Mouse (Mus musculus): ENCODE data around the gene Hs1bp3.
A peak's percentile ranks its signal among the peaks of the same experiment; 100 is the strongest.

Hs1bp3 gene

DNA sequence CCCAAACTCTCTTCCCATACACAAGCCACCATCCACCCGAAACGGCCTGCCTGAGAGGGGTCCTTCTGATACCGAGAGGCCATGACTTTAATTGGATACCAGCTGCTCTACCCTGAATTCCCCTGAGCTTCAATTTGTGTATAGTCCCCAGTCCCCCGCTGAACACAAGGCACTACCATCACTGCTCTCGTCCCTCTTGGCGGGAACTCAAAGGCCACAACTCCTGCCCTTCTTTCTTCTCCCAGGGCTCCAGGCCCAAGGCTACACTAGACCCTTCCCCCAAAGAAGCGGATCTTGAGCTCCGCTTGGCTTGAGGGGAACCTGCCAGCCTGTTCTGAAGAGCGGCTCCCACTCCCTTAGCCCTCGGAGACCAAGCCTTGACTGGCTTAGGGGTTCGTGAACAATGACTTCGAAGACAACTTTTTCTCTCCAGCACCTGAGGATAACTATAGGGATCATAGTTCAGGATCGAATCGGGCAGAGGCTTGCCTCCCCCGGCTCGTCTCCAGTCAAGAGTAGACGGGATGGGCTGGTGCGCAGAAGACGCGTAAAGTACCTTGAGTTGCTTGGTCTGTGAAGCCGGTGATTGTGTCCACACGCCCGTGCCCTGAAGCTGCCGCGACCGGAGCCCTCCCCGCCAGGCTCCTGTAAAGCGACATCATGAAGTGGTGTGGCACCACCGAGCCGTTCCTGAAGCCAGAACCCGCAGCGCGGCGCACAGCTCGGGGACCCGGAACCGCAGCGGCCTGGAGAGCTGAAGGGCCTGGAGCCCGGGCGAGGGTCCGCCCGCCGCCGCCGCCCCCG is 12.0 kb upstream of the Hs1bp3 start:
- no peak for ATAC-seq (ENCODE audit: insufficient number of reproducible peaks, low FRiP score, low TSS enrichment)

DNA sequence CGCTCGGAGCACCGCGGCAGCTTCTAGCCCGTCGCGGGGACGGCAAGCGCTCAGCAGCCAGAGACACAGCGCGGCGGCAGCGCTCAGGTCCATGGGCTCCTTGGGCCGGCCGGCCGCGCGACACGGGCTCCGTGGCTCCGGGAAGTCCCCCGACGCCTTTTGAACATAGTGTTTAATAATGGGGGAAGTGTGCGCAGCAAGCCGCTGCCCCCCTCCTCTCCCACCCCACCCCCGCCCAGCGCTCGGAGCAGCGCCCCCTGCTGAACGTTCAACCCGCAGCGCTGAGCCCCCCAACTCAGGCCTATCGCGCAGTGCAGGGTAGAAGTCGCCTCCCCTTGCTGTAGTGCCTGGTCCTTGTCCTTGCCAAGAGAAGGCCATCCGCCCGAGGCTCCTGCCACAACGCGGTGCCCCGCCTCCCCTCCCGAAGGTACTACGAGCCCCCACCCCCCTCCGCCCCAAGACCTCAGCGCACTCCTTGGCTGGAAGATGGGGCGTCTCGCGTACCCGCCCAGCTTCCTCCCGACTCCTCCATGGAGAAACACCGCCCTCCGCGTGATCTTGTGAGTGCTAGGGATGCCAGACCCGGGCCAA is 11.3 kb upstream of the Hs1bp3 start, which contains the start of gene Gdf7:
Gene Gdf7 (minus strand): TSS at position 114 of the 591 bp plus-strand sequence.
- no peak for ATAC-seq (ENCODE audit: insufficient number of reproducible peaks, low FRiP score, low TSS enrichment)

DNA sequence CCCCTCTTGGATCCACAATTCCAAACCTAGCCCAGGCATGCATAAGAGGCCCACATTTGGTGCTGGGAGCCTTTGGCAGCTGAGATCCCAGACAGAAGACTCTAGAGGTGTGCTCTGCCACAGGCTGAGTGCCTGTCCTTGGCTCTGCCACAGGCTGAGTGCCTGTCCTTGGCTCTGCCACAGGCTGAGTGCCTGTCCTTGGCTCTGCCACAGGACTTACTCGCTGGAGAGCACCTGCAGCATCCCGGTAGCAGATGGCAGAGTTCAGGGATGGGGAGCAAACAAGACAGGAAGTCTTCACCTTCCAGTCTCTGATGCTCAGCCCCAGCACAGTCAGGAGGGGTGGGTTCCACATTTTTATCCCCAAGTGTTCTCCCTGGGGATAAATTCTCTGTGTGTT is 8.0 kb upstream of the Hs1bp3 start:
- peak; percentile 57 for ATAC-seq (ENCODE audit: insufficient number of reproducible peaks, low FRiP score, low TSS enrichment)

DNA sequence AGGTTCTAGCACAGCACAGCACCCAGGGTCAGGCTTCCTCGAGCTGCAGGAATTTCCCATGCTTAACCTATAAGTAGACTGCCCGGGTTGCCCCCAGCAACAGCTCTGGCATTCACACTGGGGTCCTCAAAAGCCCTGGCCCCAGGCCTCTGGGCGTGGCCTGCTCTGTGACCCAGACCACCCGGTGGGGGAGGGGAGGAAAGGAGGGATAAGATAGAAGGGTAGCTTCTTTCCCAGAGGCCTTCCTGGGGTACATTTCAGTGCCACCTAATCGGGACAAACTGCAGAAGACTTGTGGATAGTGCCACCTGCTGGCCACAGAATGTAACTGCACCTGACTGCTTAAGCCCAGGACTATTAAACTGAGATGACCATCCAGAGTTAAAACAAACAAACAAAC is 6.8 kb upstream of the Hs1bp3 start:
- ATAC-seq (ENCODE audit: insufficient number of reproducible peaks, low FRiP score, low TSS enrichment): peak; percentile 36

DNA sequence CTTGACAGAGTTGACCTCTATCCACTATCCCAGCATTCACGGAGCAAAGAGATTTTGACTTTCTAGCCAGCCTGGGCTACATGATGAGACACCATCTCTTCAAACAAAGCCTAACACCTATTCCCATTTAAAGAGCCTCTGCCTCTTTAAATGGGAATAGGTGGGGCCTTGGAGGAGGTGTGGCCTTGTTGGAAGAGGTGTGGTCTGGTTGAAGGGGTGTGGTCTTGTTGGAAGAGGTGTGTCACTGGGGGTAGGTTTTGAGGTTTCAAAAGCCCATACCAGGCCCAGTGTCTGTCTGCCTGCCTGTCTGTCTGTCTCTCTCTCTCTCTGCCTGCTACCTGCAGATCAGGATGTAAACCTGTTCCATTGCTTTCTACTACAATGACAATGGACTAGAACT is 6.3 kb upstream of the Hs1bp3 start:
- no peak for ATAC-seq (ENCODE audit: insufficient number of reproducible peaks, low FRiP score, low TSS enrichment)

DNA sequence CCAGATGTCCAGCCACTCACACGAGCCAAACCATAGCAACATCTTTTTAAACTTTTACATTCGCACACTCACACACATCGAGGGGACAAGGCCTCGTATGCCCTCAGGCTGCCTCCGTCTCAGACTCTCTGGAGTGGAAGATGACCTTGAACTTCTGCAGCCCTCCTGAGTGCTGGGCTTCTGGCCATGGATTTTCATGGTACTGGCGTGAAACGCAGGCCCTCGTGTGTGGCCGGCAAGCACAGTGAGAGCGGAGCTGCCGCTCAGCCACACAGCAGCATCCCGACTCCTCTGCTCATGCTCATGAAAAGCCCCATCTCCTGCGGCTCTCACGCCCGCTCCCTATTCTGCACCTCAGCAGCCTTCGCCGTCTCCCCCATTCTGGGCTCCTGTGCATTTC is 2.2 kb upstream of the Hs1bp3 start:
- no peak for ATAC-seq (ENCODE audit: insufficient number of reproducible peaks, low FRiP score, low TSS enrichment)

DNA sequence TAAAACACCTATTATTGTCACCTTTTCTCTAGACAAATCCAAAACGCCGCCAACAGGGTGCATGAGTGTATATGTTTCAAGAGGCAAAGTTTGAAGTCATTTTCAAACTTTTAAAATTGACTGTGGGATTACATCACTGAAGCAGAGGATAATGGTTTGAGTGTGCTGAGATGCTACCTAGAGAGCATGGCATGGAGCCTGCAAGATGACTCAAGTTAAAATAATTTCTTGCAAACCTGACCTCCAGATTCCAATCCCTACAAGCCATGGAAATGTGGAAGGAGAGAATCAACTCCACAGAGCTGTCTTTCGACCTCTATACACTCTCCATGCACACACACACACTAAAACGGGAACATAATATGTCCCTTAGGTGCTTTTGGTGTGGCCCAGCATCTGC is 966 bp upstream of the Hs1bp3 start:
- no peak for ATAC-seq (ENCODE audit: insufficient number of reproducible peaks, low FRiP score, low TSS enrichment)

DNA sequence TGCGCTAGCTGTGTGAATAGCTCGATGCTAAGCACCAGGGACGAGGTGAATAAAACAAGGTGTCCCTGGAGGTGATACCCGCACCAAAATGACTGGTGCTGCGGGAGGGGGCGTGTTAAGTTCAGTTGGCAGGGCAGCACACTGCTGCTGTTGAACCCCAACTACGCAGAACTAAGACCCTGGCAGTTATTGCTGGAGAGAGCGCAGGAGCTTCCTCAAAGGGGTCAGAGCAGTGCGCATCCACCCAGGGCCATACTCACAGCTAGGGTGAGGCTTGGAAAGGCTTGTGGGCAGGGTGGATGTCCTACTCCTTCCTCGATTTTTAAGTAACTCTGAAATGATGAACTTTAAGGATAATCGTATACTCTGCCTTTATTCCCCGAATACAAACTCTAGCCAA is 541 bp downstream of the Hs1bp3 start:
- peak; percentile 15; the same call in 1 of the 2 replicates for ATAC-seq (ENCODE audit: insufficient number of reproducible peaks, low FRiP score, low TSS enrichment)

DNA sequence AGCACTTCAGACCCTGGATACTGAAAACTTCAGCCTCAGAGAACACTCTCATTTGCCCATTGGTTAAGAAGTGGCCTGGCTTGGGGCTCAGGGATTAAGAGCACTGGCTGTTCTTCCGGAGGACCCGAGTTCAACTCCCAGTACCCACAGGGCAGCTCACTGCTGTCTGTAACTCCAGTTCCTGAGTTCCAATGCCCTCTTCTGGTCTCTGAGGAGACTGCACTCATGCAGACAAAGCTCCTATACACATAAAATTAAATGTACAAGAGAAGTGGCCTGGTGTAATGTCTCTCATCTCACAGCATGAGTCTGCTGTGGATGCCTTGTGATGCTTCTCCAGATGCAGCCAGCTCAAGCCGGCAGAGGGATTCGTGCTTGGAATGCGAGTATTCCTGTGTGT is 3.3 kb downstream of the Hs1bp3 start:
- ATAC-seq (ENCODE audit: insufficient number of reproducible peaks, low FRiP score, low TSS enrichment): no peak

DNA sequence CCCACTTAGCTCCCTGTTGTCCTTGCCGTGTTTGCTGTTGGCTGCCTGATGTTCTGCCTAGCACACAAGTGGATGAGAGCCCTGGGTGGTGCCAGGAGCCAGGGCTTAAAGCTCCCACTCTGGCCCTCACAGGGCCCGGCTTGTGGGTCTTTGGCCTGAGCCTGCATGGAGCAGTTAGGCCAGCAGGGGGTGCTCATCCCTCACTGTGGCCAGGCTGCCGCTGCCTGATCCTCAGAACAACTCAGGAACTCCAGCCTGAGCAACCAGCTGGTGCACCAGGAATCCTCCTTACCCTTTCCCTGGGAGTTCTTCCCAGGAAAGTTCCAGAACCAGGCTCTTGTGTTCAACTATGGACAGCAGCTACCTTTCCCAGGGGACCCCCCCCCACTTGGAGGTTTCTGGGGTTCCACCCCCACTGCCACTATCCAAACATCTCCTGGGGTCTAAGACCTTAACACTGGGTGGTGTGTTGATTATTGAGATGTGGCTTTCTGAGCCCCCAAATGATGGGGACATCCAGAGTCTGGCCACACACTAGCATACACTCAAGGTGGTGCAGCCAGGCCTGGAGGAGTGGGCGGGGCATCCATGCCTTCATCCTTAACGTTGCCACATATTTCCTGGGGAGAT is 7.0 kb downstream of the Hs1bp3 start:
- peak; percentile 54 for ATAC-seq (ENCODE audit: insufficient number of reproducible peaks, low FRiP score, low TSS enrichment)

DNA sequence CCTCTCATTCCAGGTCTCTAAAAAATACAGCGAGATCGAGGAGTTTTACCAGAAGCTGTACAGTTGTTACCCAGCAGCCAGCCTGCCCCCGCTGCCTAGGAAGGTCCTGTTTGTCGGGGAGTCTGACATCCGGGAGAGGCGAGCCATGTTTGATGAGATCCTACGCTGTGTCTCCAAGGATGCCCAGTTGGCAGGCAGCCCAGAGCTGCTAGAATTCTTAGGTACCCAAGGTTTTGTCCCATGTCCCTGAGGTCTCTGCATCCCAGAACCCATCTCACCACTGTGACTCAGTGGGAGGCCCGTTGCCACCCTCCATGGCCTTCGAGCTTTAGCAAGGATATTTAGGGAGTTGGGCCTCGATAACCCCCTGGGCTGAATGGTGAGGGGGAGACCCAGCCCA is 8.3 kb downstream of the Hs1bp3 start:
- no peak for ATAC-seq (ENCODE audit: insufficient number of reproducible peaks, low FRiP score, low TSS enrichment)

DNA sequence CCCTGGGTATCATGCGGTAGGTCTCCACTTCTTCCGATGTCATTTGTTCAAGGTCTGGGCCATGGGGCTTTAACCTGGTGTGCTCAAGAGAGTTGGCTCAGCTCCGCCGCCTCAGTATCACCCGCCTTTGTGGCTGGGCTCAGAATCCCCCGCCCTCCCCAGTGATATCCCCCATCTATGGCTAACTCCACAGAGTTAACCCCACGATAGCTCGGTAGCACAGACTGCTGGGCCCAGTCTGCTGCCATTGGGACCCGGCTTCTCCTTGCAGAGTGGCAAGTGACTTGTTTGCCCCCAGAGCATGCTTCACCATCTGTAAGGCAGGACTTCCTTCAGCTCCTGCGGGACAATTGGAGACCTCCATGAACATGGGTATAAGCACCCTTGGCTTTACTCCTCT is 10.9 kb downstream of the Hs1bp3 start:
- ATAC-seq (ENCODE audit: insufficient number of reproducible peaks, low FRiP score, low TSS enrichment): no peak

DNA sequence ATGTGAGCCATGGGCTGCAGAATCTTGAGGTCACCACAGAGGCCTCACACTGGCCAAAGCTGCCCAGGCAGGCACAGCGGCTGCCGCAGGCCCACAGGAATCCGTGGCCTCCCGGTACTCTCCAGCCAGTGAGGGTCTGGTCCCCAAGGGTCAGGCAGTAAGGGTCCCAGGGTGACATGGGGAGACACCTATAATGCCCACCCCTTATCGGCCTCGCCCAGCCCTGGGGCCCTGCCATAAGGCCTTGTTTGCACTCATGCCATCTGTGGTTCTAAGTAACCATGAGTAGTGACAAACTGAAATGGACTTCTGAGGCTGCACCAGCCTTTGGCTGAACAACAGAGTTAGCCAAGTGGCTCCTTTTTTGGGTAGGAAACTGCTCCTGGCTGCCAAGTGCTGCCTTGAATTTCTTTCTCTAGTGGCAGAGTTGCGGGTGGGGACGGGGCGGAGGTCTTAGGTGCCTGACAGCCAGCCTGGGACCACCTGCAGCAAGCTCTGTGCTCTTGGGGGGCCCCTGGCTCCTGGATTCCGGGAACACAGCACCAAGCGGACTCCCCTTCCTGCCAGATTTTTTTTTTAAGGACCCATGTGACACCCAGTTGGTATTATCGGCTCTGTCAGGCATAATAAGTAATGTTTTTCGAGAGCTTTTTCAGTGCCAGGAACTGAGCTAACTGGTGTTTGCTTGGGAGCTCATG is 12.2 kb downstream of the Hs1bp3 start:
- ATAC-seq (ENCODE audit: insufficient number of reproducible peaks, low FRiP score, low TSS enrichment): no peak

DNA sequence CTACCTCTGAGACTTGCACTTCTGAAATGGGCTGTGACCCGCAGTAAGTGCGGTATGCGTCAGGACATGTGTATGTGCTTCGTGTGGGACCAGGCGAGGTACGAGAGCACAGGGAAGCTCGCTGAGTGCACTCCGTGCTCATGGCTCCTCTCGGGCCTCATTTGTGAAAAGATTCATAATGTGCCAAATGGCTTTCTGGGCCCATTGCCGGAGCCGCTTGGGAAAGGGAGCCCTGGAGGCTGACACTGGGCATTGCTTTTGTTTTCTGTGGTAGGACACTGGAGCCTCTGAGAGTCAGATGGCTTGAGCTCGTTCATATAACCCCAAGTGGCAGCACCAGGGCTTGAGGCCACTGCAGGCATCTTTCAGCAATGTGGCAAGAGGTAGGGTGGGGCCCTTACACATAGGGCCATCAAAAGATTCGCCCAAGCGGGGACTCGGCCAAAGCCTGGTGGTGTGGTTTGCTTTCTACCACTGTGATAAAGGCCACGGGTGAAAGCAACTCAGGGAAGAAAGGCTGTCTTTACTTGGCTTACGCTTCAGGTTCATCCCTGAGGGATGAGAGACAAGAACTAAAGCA is 12.8 kb downstream of the Hs1bp3 start:
- no peak for ATAC-seq (ENCODE audit: insufficient number of reproducible peaks, low FRiP score, low TSS enrichment)

DNA sequence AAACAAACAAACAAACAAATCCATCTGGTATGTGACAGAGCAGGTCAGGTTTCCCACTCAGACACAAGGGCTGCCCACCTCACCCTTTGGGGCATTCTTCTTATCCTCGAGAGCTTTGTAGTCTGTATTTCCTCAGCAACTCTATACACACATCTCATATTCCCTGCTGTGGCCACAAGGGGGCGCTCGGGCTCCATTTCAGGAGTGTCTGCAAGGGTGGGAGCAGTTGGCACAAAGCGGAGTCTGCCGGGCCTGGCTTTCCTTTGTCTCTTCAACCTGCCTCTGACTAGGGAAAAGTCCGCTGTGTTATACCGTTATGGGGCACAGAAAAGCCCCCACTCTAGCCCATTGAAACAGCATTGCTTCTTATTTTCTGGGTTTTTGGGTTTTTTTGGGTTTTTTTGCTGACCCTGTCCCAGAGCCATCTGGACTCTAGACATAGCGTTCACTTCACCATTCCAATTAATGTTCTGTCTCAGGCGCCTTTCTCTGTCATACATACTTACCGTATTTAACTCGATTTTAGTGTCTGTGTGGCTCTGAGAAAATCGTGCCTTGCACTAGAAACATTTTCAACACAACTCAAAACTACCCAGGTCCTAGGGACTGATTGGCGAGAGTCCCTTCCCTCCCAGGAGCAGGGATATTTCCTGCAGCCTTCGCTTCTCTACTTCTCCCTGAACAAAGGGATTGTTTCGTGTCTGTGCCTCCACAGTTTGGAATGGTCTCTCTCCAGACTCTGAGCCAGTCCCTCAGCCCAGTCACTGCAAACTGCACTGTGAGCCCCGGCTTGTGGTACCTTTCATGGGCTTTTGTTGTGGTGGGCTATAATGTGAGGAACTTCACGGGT is 13.8 kb downstream of the Hs1bp3 start:
- ATAC-seq (ENCODE audit: insufficient number of reproducible peaks, low FRiP score, low TSS enrichment): peak; percentile 73

DNA sequence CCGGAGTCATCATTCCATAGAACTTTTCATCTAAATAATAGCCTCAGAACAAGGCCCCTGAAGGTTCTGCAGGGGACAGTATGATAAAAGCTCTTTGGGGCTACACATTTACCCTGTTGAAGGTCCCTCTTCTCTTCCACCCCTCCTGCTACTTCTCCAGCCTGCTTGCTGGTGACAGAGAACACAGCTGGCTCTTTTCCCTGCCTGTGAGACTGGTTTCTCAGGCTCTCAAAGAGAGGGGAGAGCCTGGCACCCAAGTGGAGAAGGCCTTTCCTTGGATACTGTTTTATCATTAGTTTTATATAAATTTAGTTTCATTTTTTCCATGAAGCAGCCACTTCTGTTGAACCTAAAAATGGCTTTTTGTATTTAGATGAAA is 14.4 kb downstream of the Hs1bp3 start:
- no peak for ATAC-seq (ENCODE audit: insufficient number of reproducible peaks, low FRiP score, low TSS enrichment)

DNA sequence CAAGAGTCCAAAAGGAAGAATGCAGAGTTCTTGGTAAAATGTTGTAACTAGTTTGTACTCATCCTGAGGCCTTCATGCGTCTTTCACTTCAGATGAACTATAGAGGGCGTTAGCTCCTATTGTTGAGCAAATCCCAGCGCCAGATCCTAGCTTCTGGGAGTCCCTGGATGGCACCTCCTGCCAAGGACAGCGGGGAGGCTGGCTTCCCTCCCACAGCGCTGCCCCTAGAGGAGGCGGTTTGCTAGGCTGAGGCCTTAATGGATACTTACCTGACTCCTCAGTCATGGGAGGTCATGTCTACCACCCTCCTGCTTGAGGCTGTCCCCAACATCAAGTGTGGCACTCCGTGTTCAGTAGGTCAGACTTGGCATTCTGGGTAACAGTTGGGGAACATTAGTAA is 16.0 kb downstream of the Hs1bp3 start:
- ATAC-seq (ENCODE audit: insufficient number of reproducible peaks, low FRiP score, low TSS enrichment): no peak

DNA sequence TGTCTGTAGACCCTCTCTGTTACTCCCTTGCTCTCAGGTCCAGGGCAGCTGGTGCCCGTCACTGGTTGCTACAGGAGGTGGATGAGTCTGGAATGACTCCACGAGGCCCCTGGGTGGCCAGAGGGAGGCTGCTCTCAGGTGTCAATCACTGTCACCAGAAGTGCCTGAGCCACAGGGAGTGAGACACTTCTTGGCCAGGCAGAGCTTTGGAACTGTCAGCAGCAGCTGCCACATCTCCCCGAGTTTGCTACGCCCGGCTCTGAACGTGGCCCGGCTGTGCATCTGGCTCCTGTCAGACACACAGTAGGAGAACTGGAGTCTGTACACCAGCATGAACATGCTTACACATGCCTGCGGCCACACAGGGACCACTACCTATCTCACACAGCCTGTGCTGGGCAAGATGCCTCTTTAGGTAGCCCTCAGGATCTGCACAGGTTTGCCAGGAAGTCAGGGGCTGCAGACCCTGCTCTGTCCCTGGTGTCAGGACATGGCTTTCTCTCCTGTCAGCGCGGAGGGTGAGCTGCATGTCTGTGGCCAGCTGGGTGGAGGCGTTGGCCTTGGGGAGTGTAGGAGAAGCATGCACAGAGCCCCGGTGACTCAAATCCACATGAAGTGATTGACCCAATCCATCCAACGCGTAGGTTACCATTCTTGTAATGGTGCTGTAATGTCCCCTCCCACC is 18.4 kb downstream of the Hs1bp3 start:
- ATAC-seq (ENCODE audit: insufficient number of reproducible peaks, low FRiP score, low TSS enrichment): no peak

DNA sequence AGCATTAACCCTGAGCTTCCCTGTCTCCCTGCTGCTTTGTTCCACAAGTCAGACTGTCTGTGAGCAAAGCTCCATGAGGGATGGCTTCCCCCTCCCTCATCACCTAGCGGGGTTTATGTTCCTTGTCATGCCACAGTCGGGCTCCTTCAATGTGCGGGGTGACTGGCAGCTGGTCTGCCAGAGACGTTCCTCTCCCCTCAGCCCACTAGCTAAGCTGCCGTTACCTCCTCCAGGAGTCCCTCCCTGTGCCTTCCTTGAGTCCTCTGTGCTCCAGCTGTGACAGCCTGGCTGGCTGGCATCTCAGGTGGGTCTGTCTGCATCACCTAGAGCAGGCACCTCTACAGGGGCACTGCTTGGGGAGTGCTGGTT is 18.9 kb downstream of the Hs1bp3 start:
- no peak for ATAC-seq (ENCODE audit: insufficient number of reproducible peaks, low FRiP score, low TSS enrichment)
